8 mouse cellular contexts compared by ENCODE assay signal in genomic region chr3:132085823-132086350, GRCm38 (mm10). TPM values are rescaled to one million over a fixed set of nuclear protein-coding genes. Genes with fewer than 3 reads are reported as not detected.
DNase-seq lines count a peak whose midpoint lies in the region; ATAC-seq and TF ChIP-seq lines count a peak whose summit lies in the region.

No protein-coding gene starts in this region.

- WGBS in forebrain, embryonic 13.5 days = under 1% methylated on average over 23 of the region's 23 CpGs
- WGBS in neural tube, embryonic 15.5 days = under 1% methylated on average over 23 of the region's 23 CpGs

- DNase-seq in heart, adult 11 months = peak; percentile 74
- no peak for DNase-seq in heart, postnatal 36 days
- DNase-seq in ES-E14 (ENCODE audit: low read depth, low spot score) (no peak), MN1 (ENCODE audit: low spot score) (no peak)
- peak; percentile 11 to 42 for DNase-seq in kidney, postnatal 25 days
- no peak for DNase-seq in thymus, postnatal 25 days

- no peak overlapping the region for H3K27ac ChIP-seq in ES-E14 (ENCODE audit: insufficient read depth, low read depth, low read length, poor library complexity, severe bottlenecking)
- no peak overlapping the region for H3K27ac ChIP-seq in forebrain, embryonic 13.5 days
- no peak overlapping the region for H3K27ac ChIP-seq in neural tube, embryonic 15.5 days (replicated peaks)

- peak overlapping the region; percentile 41 to 44 for H3K4me3 ChIP-seq in ES-E14 (ENCODE audit: insufficient read depth in 1 of 2, low read depth in 1 of 2, low read length in 2 of 2, poor library complexity in 1 of 2, severe bottlenecking in 1 of 2)
- peak overlapping the region; percentile 49 for H3K4me3 ChIP-seq in forebrain, embryonic 13.5 days
- H3K4me3 ChIP-seq in neural tube, embryonic 15.5 days (replicated peaks) = peak overlapping the region; percentile 46

- peaks cover 34% of the 10 kb centered on the region for H3K27me3 ChIP-seq in forebrain, embryonic 13.5 days
- peaks cover 27% of the 10 kb centered on the region for H3K27me3 ChIP-seq in neural tube, embryonic 15.5 days (replicated peaks)

- in situ Hi-C loops in ES-E14 (cut with MboI; ENCODE audit: low sequenced_read_pairs in 2 of 2, unreplicated experiment in 2 of 2) = no loop called here

- no peak overlapping the region for H3K9ac ChIP-seq in ES-E14 (ENCODE audit: insufficient read depth, low read depth, low read length, poor library complexity, severe bottlenecking)
- H3K9ac ChIP-seq in forebrain, embryonic 13.5 days = peak overlapping the region; percentile 55
- H3K9ac ChIP-seq in neural tube, embryonic 15.5 days (replicated peaks) = peak overlapping the region; percentile 44

- no peak for ATAC-seq in forebrain, embryonic 13.5 days
- peak; percentile 39; the same call in 1 of the 2 replicates for ATAC-seq in neural tube, embryonic 15.5 days (ENCODE audit: low FRiP score)

- intact Hi-C loops in heart, postnatal 36 days (cut with DNase I) = no loop called here

- H3K36me3 ChIP-seq in ES-E14 (ENCODE audit: control insufficient read depth, insufficient read depth, low read length, poor library complexity, severe bottlenecking) = no peaks in the 10 kb centered on the region
- H3K36me3 ChIP-seq in forebrain, embryonic 13.5 days (ENCODE audit: poor library complexity, severe bottlenecking) = no peaks in the 10 kb centered on the region
- no peaks in the 10 kb centered on the region for H3K36me3 ChIP-seq in neural tube, embryonic 15.5 days

- H3K9me3 ChIP-seq in ES-E14 (ENCODE audit: control insufficient read depth, insufficient read depth, low read depth, low read length) = no peaks in the 10 kb centered on the region
- no peaks in the 10 kb centered on the region for H3K9me3 ChIP-seq in forebrain, embryonic 13.5 days (replicated peaks)
- H3K9me3 ChIP-seq in neural tube, embryonic 15.5 days (replicated peaks) = no peaks in the 10 kb centered on the region

- H3K4me1 ChIP-seq in ES-E14 (ENCODE audit: control insufficient read depth in 2 of 2, insufficient read depth in 2 of 2, low read length in 2 of 2, poor library complexity in 1 of 2) = no peaks in the 10 kb centered on the region; a peak in 1 of 4 replicates
- H3K4me1 ChIP-seq in forebrain, embryonic 13.5 days = peaks cover 34% of the 10 kb centered on the region
- peaks cover 41% of the 10 kb centered on the region for H3K4me1 ChIP-seq in neural tube, embryonic 15.5 days

- peak overlapping the region; percentile 92 for H3K4me2 ChIP-seq in forebrain, embryonic 13.5 days
- H3K4me2 ChIP-seq in neural tube, embryonic 15.5 days = peak overlapping the region; percentile 99

TF ChIP-seq in ES-E14, 5 proteins besides CTCF, POLR2A, EP300 and RAD21:
- TF ChIP-seq MAFK (IDR thresholded peaks at IDR 0.05; ENCODE audit: insufficient read depth, low read depth, low read length) (no peak), CHD2 (IDR thresholded peaks at IDR 0.05; ENCODE audit: low read depth, low read length) (no peak), HCFC1 (IDR thresholded peaks at IDR 0.05; ENCODE audit: borderline replicate concordance, insufficient read depth, low read length) (no peak), ZNF384 (IDR thresholded peaks at IDR 0.05; ENCODE audit: low read depth, low read length) (no peak), ZC3H11A (IDR thresholded peaks at IDR 0.05; ENCODE audit: borderline replicate concordance, low read depth, low read length) (no peak)

RNA-seq across cellular contexts. Expression of gene Dkk2, which starts 0.8 kb away (rescaled TPM):
- under 1 TPM; 0.11 to 0.14 TPM for total RNA-seq in heart, postnatal 36 days (2021)
- 0.16 and 1.1 TPM in 2 replicates for total RNA-seq in ES-E14 (2012; rRNA removed)
- polyA plus RNA-seq in forebrain, embryonic 13.5 days (2015; fragmentation: Nextera tagmentation; extraction: Ambion mirVana) = 1.9 and 2.1 TPM in 2 replicates
- polyA plus RNA-seq in neural tube, embryonic 15.5 days (2015; fragmentation: Nextera tagmentation; extraction: Ambion mirVana) = 1.9 and 2.9 TPM in 2 replicates

Comparison
In these comparisons a context has a peak if more than half of its experiments do, and no peak if none do; other contexts are left out.
1. DNase-seq: peak in heart, adult 11 months (single experiment) and kidney, postnatal 25 days (2 of 2); none in heart, postnatal 36 days (0 of 2), ES-E14 (single experiment), thymus, postnatal 25 days (single experiment) and MN1 (single experiment).
2. Peak in every context shown above with its lines, with median percentiles within 50 percentile points of each other: H3K4me3 ChIP-seq.